Mouse (Mus musculus): ENCODE results near the gene Tepp.

- TF ChIP-seq CTCF (IDR thresholded peaks at IDR 0.05; ENCODE audit: borderline replicate concordance, control insufficient read depth, extremely low read depth, insufficient read depth, low read length, poor library complexity) (no peak), POLR2A (IDR thresholded peaks at IDR 0.05; ENCODE audit: control insufficient read depth, extremely low read depth, insufficient read depth, low read length, poor library complexity) (no peak)
Observed at GRCm38 (mm10) chr8:95327866-95328465, 17.6 kb downstream of the Tepp start.
